Mouse (Mus musculus): ENCODE results near the gene Cpne6. TPM values are rescaled to one million over a fixed set of nuclear protein-coding genes. Genes with fewer than 3 reads are reported as not detected.

The Cpne6 gene
- total and polyA plus RNA-seq, 3 experiments = not detected

GRCm38 (mm10) chr14:55491291-55491833, 18.9 kb upstream of the Cpne6 start:
- in situ Hi-C loops (cut with MboI; ENCODE audit: low pct_ligation_motif_present, low pct_unique_long_range_greater_than_20kb, low sequenced_read_pairs) = no loop called here
- Histone ChIP-seq H3K4me1 (ENCODE audit: control insufficient read depth in 1 of 2, insufficient read depth in 2 of 2) (peaks cover 30 to 64% of the 10 kb centered on the region in 2 experiments), H3K4me3 (replicated peaks in 1 of 3; ENCODE audit: low read depth in 2 of 3, low read length in 2 of 3, poor library complexity in 1 of 3) (peak overlapping the region; percentile 69 to 74 (median 73)), H3K27ac (ENCODE audit: insufficient read depth, low read depth) (no peak overlapping the region; the same call in 1 of the 2 replicates), H3K4me2 (ENCODE audit: insufficient read depth, low read depth, poor library complexity, severe bottlenecking) (peak overlapping the region; percentile 67), H3K79me2 (replicated peaks; ENCODE audit: control insufficient read depth, extremely low read depth, insufficient read depth, poor library complexity, severe bottlenecking) (no peaks in the 10 kb centered on the region), H3K36me3 (replicated peaks in 1 of 2; ENCODE audit: control insufficient read depth in 1 of 2, insufficient read depth in 1 of 2, low read length in 1 of 2) (peaks cover 0 to 54% of the 10 kb centered on the region in 2 experiments), H3K9ac (ENCODE audit: insufficient read depth, low read depth) (peak overlapping the region; percentile 39; the same call in 1 of the 2 replicates), H3K27me3 (replicated peaks) (no peaks in the 10 kb centered on the region), H3K9me3 (replicated peaks; ENCODE audit: low read length) (no peaks in the 10 kb centered on the region)
- TF ChIP-seq HCFC1 (IDR thresholded peaks at IDR 0.05; ENCODE audit: low read depth, low read length) (peak; percentile 53), USF2 (conservative IDR thresholded peaks at IDR 0.05; ENCODE audit: low read depth, low read length) (no peak), ELF1 (IDR thresholded peaks at IDR 0.05; ENCODE audit: low read depth, low read length) (peak; percentile 69), ZNF384 (IDR thresholded peaks at IDR 0.05; ENCODE audit: low read depth, low read length) (peak; percentile 32; the same call in 1 of the 2 replicates), KAT2A (IDR thresholded peaks at IDR 0.05; ENCODE audit: insufficient replicate concordance, low read length) (no peak), EP300 (IDR thresholded peaks at IDR 0.05; ENCODE audit: low read length) (0 out of 2 replicates have a peak, but pooled peaks have one; percentile 23), ZKSCAN1 (IDR thresholded peaks at IDR 0.05; ENCODE audit: borderline replicate concordance, low read depth, low read length) (no peak), POLR2AphosphoS2 (IDR thresholded peaks at IDR 0.05; ENCODE audit: low read depth, low read length) (no peak), NELFE (IDR thresholded peaks at IDR 0.05; ENCODE audit: low read depth, low read length) (peak; percentile 45; the same call in 1 of the 2 replicates), MXI1 (IDR thresholded peaks at IDR 0.05; ENCODE audit: low read depth, low read length) (peak; percentile 39), IRF4 (IDR thresholded peaks at IDR 0.05; ENCODE audit: low read depth, low read length) (peak; percentile 72), SMC3 (IDR thresholded peaks at IDR 0.05; ENCODE audit: low read depth, low read length) (no peak), USF1 (IDR thresholded peaks at IDR 0.05; ENCODE audit: low read depth, low read length) (no peak), GABPA (IDR thresholded peaks at IDR 0.05; ENCODE audit: insufficient replicate concordance, low read depth, low read length) (no peak), E2F4 (IDR thresholded peaks at IDR 0.05; ENCODE audit: insufficient replicate concordance, low read depth, low read length) (no peak), CHD1 (IDR thresholded peaks at IDR 0.05; ENCODE audit: low read depth, low read length) (no peak), POLR2A (IDR thresholded peaks at IDR 0.05; ENCODE audit: low read depth, low read length) (peak; percentile 57), PAX5 (IDR thresholded peaks at IDR 0.05; ENCODE audit: low read length) (no peak), ETS1 (conservative IDR thresholded peaks at IDR 0.05; ENCODE audit: low read depth, low read length) (peak; percentile 35; the same call in 1 of the 2 replicates), JUND (conservative IDR thresholded peaks at IDR 0.05; ENCODE audit: low read depth, low read length) (no peak), MYC (IDR thresholded peaks at IDR 0.05; ENCODE audit: low read depth, low read length) (no peak), MAX (IDR thresholded peaks at IDR 0.05; ENCODE audit: low read length) (peak; percentile 36; the same call in 1 of the 2 replicates), UBTF (IDR thresholded peaks at IDR 0.05; ENCODE audit: low read depth, low read length) (no peak), CTCF (conservative IDR thresholded peaks at IDR 0.05 in 1 of 2, IDR thresholded peaks at IDR 0.05 in 1 of 2; ENCODE audit: low read depth in 2 of 2, low read length in 2 of 2) (no peak), TCF12 (IDR thresholded peaks at IDR 0.05; ENCODE audit: low read depth, low read length) (peak; percentile 64; the same call in 1 of the 2 replicates), MAFK (IDR thresholded peaks at IDR 0.05; ENCODE audit: insufficient replicate concordance, low read length) (no peak), ZC3H11A (IDR thresholded peaks at IDR 0.05; ENCODE audit: low read depth, low read length) (no peak), RAD21 (IDR thresholded peaks at IDR 0.05; ENCODE audit: low read depth, low read length) (no peak), BHLHE40 (IDR thresholded peaks at IDR 0.05; ENCODE audit: low read depth, low read length) (no peak), MEF2A (IDR thresholded peaks at IDR 0.05; ENCODE audit: borderline replicate concordance, low read depth, low read length) (peak; percentile 74), MAZ (IDR thresholded peaks at IDR 0.05; ENCODE audit: low read depth, low read length) (peak; percentile 96), RCOR1 (conservative IDR thresholded peaks at IDR 0.05; ENCODE audit: low read depth, low read length) (no peak), TBP (conservative IDR thresholded peaks at IDR 0.05; ENCODE audit: low read depth, low read length) (no peak), CHD2 (IDR thresholded peaks at IDR 0.05; ENCODE audit: low read length) (no peak), SIN3A (IDR thresholded peaks at IDR 0.05; ENCODE audit: low read length) (peak; percentile 95), ZMIZ1 (IDR thresholded peaks at IDR 0.05; ENCODE audit: low read depth, low read length) (peak; percentile 56), JUN (IDR thresholded peaks at IDR 0.05; ENCODE audit: insufficient read depth, low read depth, low read length) (no peak), NRF1 (IDR thresholded peaks at IDR 0.05; ENCODE audit: low read depth, low read length) (peak; percentile 35; the same call in 1 of the 2 replicates)
- DNase-seq (ENCODE audit: extremely low read depth) = peak; percentile 67
- dilution Hi-C loops (cut with MboI; ENCODE audit: extremely low pct_ligation_motif_present, extremely low pct_unique_long_range_greater_than_20kb, low sequenced_read_pairs) = no loop called here
